Mouse (Mus musculus): Measurements from ENCODE around the gene Caln1.
"Not testable (repeated sequence)": the region's sequence is repeated elsewhere in the genome, so short reads cannot be mapped to it uniquely, and the experiment has no call there.

Gene Caln1

GRCm38 (mm10) chr5:130563146-130563545 lies 193.9 kb downstream of the Caln1 start:
- DNase-seq: no peak

GRCm38 (mm10) chr5:130566002-130566401 lies 196.7 kb downstream of the Caln1 start:
- no peak for DNase-seq

- no peak for DNase-seq
Measured at GRCm38 (mm10) chr5:130577581-130577980, 208.3 kb downstream of the Caln1 start.

- DNase-seq: no peak
Measured at GRCm38 (mm10) chr5:130584042-130584441, 214.8 kb downstream of the Caln1 start.

GRCm38 (mm10) chr5:130586257-130586656 lies 217.0 kb downstream of the Caln1 start:
- DNase-seq: no peak

GRCm38 (mm10) chr5:130596541-130596940 lies 227.3 kb downstream of the Caln1 start:
- no peak for DNase-seq

- DNase-seq: no peak
Measured at GRCm38 (mm10) chr5:130613657-130614056, 244.4 kb downstream of the Caln1 start.

- no peak for DNase-seq
Measured at GRCm38 (mm10) chr5:130614209-130614608, 245.0 kb downstream of the Caln1 start.

GRCm38 (mm10) chr5:130620060-130620459 lies 250.8 kb downstream of the Caln1 start:
- DNase-seq: no peak

- peak; percentile 23 for DNase-seq
Measured at GRCm38 (mm10) chr5:130623206-130623605, 254.0 kb downstream of the Caln1 start.

- no peak for DNase-seq
Measured at GRCm38 (mm10) chr5:130627800-130628199, 258.5 kb downstream of the Caln1 start.

- DNase-seq: no peak
Measured at GRCm38 (mm10) chr5:130635397-130635796, 266.1 kb downstream of the Caln1 start.

GRCm38 (mm10) chr5:130641881-130642280 lies 272.6 kb downstream of the Caln1 start:
- no peak for DNase-seq

- DNase-seq: not testable (repeated sequence)
Measured at GRCm38 (mm10) chr5:130646126-130646525, 276.9 kb downstream of the Caln1 start.

- DNase-seq: no peak
Measured at GRCm38 (mm10) chr5:130658141-130658540, 288.9 kb downstream of the Caln1 start.

- DNase-seq: no peak
Measured at GRCm38 (mm10) chr5:130666091-130666490, 296.8 kb downstream of the Caln1 start.

GRCm38 (mm10) chr5:130672588-130672987 lies 303.3 kb downstream of the Caln1 start:
- no peak for DNase-seq

GRCm38 (mm10) chr5:130673092-130673491 lies 303.8 kb downstream of the Caln1 start:
- no peak for DNase-seq

- DNase-seq: no peak
Measured at GRCm38 (mm10) chr5:130677895-130678294, 308.6 kb downstream of the Caln1 start.

GRCm38 (mm10) chr5:130685911-130686658 lies 316.8 kb downstream of the Caln1 start:
- no peak for DNase-seq

GRCm38 (mm10) chr5:130688385-130689138 lies 319.3 kb downstream of the Caln1 start:
- DNase-seq: no peak

- no peak for DNase-seq
Measured at GRCm38 (mm10) chr5:130691349-130691748, 322.1 kb downstream of the Caln1 start.

- no peak for DNase-seq
Measured at GRCm38 (mm10) chr5:130699476-130699875, 330.2 kb downstream of the Caln1 start.

- DNase-seq: no peak
Measured at GRCm38 (mm10) chr5:130701777-130702176, 332.5 kb downstream of the Caln1 start.

Measured in kidney, adult 11 months (tissue).